Mouse (Mus musculus) limb, embryonic 10.5 days (tissue): ENCODE data around the gene Gp9. TPM values are rescaled to one million over a fixed set of nuclear protein-coding genes. Genes with fewer than 3 reads are reported as not detected.

Experiments used
- DNase-seq: peaks from one replicate; pipeline ENCODE4 v3.0.0-alpha.2; 2017; ENCODE audit warnings: low spot score
- H3K27ac ChIP-seq: fragments of 300-500 bp; sonication (generic); 2 replicates; pipeline ENCODE4 v1.5.1; 2016; ENCODE audit warnings: mild to moderate bottlenecking
- H3K27me3 ChIP-seq: fragments of 300-500 bp; sonication (generic); 2 replicates; pipeline ENCODE4 v1.6.1; 2016; ENCODE audit warnings: low read depth, mild to moderate bottlenecking; ENCODE audit not compliant: poor library complexity, severe bottlenecking
- H3K36me3 ChIP-seq: fragments of 300-500 bp; sonication (generic); 2 replicates; pipeline ENCODE4 v1.6.1; 2016; ENCODE audit warnings: mild to moderate bottlenecking, moderate library complexity
- H3K4me1 ChIP-seq: fragments of 300-500 bp; sonication (generic); 2 replicates; pipeline ENCODE4 v1.6.1; 2016
- H3K4me3 ChIP-seq: fragments of 300-500 bp; sonication (generic); 2 replicates; pipeline ENCODE4 v1.5.1; 2016; ENCODE audit warnings: mild to moderate bottlenecking, moderate library complexity
- H3K9me3 ChIP-seq: fragments of 300-500 bp; sonication (generic); replicated peaks from 2 replicates; pipeline ENCODE4 v1.6.1; 2016; ENCODE audit warnings: mild to moderate bottlenecking
- whole genome bisulfite sequencing: fragments of 180-500 bp; shearing (Covaris S2); methylation state at CpG from one replicate; pipeline ENCODE4 v1.1.7; 2016; 5-methylcytosine and 5-hydroxymethylcytosine counted together
- polyA plus RNA-seq: library from polyadenylated mRNA; unstranded; fragments of >200 nt; fragmentation: Nextera tagmentation; extraction: Ambion mirVana; gene quantifications from 2 replicates; pipeline ENCODE4 v1.2.1, GENCODE M21; 2016

Gp9 gene
- polyA plus RNA-seq, 1 experiment from 2014 or later: 1.6 TPM

DNA sequence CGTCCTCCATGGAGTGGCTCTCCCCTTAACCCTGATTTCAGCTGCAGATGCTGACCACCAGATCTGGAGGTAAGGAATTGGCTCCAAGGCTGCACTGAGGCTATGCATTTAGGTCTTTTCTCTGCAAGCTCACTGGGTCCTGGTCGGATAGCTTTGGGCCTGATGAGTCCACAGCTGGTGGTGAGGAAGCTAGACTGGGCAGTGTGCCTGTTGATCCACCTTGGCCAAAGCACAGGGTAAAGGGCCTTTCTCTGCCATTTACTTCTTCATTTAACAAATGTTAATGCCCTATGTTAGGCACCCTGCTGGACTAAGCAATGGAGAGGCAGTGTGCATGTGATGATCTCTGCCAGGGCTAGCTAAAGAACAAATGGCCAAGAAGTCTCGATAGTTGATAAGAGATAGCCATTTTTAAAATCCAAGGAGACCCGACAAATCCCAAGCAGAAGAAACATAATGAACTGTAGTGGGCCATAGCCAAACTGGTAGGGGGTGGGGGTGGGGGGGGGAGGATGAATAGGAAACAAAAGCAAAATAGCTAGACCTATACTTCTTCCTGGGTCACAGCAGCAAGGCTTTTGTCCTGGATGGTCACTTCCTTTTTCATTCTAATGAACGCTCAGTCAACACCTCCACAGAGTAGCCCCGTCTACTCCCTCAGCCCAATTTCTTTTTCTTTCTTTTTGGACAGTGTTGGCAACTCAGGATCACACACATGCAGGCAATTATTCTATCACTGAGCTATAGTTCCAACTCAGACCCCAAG lies 17.7 kb downstream of the Gp9 start:
- H3K36me3 ChIP-seq: peaks cover 20% of the 10 kb centered on the region
- peaks cover 11% of the 10 kb centered on the region for H3K4me1 ChIP-seq
- no peaks in the 10 kb centered on the region for H3K9me3 ChIP-seq
- DNase-seq: no peak
- H3K27me3 ChIP-seq: no peaks in the 10 kb centered on the region
- no peak overlapping the region for H3K27ac ChIP-seq
- WGBS: 81% methylated on average over 6 of the region's 6 CpGs
- H3K4me3 ChIP-seq: no peak overlapping the region

DNA sequence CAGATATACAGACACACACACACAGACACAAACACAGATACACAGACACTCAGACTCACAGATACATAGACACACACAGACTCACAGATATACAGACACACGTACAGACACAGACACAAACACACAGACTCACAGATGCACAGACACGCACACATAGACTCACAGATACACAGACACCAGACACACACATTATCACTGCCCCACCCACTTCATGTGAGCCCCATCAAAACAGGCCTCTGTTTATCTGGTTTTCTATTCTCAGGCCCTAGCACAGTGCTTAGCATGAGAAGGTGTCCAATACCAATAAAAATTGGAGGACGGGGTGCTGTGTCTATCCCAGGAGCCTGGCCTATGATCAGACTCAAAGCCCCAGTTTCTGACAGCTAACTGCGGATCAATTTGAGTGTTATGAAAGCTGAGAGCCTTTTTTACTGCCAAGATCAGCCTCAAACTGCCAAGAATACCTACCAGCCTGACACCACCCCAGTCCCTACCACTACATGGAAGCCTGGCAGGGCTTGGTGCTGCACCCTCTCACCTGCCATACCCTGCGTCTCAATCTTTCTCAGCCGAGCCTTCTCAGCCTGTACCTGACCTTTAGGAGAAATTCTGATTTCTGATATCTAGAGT lies 18.5 kb downstream of the Gp9 start:
- 92% methylated on average over 6 of the region's 6 CpGs for WGBS

DNA sequence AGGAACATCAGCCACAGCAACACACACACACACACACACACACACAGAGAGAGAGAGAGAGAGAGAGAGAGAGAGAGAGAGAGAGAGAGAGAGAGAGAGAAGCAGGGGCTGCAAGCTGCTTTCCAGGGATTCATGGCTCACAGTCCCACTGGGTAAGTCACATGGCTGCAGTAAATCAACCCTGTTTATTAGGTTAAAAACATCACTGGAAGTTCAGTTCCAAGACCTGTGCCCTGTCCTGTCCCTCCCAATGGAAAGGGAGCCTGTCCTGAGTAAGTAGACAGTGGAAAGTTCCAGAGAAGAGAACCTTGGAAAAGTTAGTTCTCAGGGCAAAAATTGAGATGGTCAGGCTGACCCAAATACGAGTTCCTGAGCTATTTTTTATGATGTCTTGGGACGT lies 19.4 kb downstream of the Gp9 start:
- Histone ChIP-seq H3K9me3 (no peaks in the 10 kb centered on the region), H3K27ac (no peak overlapping the region), H3K27me3 (no peaks in the 10 kb centered on the region), H3K36me3 (peaks cover 9% of the 10 kb centered on the region), H3K4me1 (peaks cover 11% of the 10 kb centered on the region), H3K4me3 (no peak overlapping the region)
- DNase-seq: no peak
- WGBS: 28% methylated on average over 2 of the region's 2 CpGs

More for the DNA sequence above, 18.5 kb downstream of the Gp9 start:
- no peak overlapping the region for H3K4me3 ChIP-seq
- DNase-seq: no peak
- H3K27me3 ChIP-seq: no peaks in the 10 kb centered on the region
- H3K9me3 ChIP-seq: no peaks in the 10 kb centered on the region
- H3K36me3 ChIP-seq: peaks cover 18% of the 10 kb centered on the region
- no peak overlapping the region for H3K27ac ChIP-seq
- H3K4me1 ChIP-seq: peaks cover 11% of the 10 kb centered on the region

DNA sequence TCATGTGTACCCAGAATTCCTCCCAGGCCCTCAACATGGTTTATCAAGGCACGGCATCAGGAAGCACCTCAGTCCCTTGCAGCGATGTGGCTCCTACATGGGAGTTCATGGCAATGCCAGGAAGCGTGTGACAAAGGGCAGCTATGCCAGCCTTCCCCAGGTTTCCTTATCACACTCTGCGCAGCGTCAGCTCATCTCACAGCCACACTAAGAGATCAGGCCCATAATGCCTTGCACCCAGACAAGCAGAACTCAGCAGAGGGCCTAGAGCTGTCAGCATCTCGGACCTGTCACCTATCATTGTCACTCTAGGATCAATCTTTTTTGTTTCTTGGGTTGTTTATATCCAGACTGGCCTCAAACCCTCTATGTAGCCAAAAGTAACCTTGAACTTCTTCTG lies 21.7 kb downstream of the Gp9 start:
- 93% methylated on average over 6 of the region's 6 CpGs for WGBS
- Histone ChIP-seq H3K27me3 (no peaks in the 10 kb centered on the region), H3K4me3 (no peak overlapping the region), H3K4me1 (peaks cover 11% of the 10 kb centered on the region), H3K9me3 (no peaks in the 10 kb centered on the region), H3K27ac (no peak overlapping the region), H3K36me3 (0 out of 2 replicates have a peak, but pooled peaks cover 4% of the 10 kb centered on the region)
- no peak for DNase-seq

DNA sequence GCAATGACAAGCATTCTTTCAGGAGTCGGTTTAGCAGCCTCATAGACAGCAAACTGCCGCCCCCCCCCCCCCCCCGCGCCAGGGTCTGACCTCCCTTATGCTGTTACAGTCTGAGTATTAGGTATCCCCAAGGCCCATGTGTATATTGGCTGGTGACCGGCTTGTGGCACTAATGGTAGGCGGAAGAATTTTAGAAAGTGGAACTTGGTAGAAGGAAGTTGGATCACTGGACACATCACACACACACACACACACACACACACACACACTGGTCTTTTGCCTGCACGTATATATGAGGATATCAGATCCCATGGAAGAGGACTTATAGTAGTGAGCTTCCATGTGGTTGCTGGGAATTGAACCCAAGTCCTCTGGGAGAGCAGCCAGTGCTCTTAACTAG lies 24.6 kb downstream of the Gp9 start:
- Histone ChIP-seq H3K36me3 (0 out of 2 replicates have a peak, but pooled peaks cover 5% of the 10 kb centered on the region), H3K4me1 (peaks cover 6% of the 10 kb centered on the region), H3K27ac (no peak overlapping the region), H3K27me3 (no peaks in the 10 kb centered on the region), H3K9me3 (no peaks in the 10 kb centered on the region), H3K4me3 (no peak overlapping the region)
- DNase-seq: no peak
- 88% methylated on average over 7 of the region's 7 CpGs for WGBS

DNA sequence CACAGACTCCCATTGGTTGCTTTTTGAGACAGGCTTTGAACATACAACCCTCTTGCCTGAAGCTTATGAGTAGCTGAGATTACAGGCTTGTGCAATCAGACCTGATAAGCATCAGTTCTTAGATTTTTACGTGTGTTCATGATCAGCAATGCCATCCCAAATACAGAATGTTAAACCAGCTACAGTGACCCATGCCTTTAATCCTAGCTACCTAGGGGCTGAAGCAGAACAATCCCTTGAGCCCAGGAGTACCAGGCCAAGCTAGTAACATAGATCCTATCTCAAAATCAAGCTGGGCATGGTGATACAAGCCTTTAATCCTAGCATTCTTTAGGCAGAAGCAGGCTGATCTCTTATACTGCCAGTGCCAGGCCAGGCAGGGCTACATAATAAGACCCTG lies 26.2 kb downstream of the Gp9 start:
- no peaks in the 10 kb centered on the region for H3K4me1 ChIP-seq
- DNase-seq: no peak
- no peaks in the 10 kb centered on the region for H3K9me3 ChIP-seq
- WGBS: 85% methylated on average over 1 of the region's 1 CpGs
- H3K27me3 ChIP-seq: no peaks in the 10 kb centered on the region
- no peak overlapping the region for H3K27ac ChIP-seq
- no peak overlapping the region for H3K4me3 ChIP-seq
- 0 out of 2 replicates have a peak, but pooled peaks cover 5% of the 10 kb centered on the region for H3K36me3 ChIP-seq

DNA sequence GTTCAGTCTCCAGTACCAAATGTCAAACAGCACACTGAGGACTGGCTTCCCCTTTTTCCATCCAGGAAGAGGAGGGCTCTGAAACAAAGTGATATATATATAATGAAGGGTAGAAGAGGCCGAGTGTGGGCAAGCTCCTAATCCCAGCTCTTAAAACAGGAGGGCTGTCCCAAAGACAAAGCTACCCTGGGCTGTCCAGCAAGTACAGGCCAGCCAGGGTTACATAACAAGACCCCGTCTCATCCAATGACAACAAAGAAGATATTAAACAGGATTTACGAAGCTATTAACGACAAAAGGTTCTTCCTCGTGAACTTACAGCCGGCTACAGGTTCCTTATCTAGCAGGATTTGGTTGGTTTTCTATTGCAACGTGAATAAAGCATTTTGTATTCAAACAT lies 27.0 kb downstream of the Gp9 start:
- no peaks in the 10 kb centered on the region for H3K9me3 ChIP-seq
- WGBS: 87% methylated on average over 7 of the region's 7 CpGs
- H3K27ac ChIP-seq: no peak overlapping the region
- no peak for DNase-seq
- no peaks in the 10 kb centered on the region for H3K4me1 ChIP-seq
- no peaks in the 10 kb centered on the region for H3K27me3 ChIP-seq
- no peak overlapping the region for H3K4me3 ChIP-seq
- H3K36me3 ChIP-seq: 0 out of 2 replicates have a peak, but pooled peaks cover 5% of the 10 kb centered on the region

DNA sequence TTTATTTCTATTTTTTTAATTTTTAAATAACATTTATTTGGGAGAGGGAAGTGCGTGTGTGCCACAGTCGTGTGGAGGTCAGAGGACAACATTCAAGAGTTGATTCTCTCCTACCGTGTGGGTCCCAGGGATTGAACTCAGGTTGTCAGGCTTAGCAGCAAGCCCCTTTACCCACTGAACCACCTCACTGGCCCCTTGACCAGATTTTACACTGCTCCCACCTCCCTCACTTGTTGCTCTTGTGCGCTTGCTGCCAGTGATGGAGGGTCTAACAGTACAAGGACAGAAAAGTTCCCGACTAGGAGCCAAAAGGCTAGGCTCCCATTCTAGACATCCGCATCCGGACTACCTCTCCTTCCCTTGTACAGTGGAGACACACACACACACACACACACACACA lies 27.6 kb downstream of the Gp9 start:
- Histone ChIP-seq H3K9me3 (no peaks in the 10 kb centered on the region), H3K27ac (no peak overlapping the region), H3K36me3 (0 out of 2 replicates have a peak, but pooled peaks cover 5% of the 10 kb centered on the region), H3K4me3 (no peak overlapping the region), H3K27me3 (no peaks in the 10 kb centered on the region), H3K4me1 (peaks cover 3% of the 10 kb centered on the region)
- DNase-seq: no peak
- WGBS: 91% methylated on average over 7 of the region's 7 CpGs

DNA sequence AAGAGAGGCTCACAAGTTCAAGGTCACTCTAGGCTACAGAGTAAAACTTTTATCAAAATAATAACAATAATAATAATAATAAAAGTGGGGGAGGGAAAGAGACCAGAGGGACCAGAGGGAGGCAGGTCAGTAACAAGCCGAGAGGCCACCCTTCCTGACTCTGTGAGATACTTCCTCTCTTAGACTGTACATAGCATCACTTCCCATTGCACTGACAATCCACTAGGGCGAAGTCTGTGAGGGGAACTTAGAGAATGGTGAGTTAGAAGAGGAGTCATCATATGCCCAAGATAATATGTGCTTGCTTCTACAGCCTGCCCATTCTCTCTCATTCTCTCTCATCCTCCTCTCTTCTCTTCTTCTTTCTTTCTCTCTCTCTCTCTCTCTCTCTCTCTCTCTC lies 28.2 kb downstream of the Gp9 start:
- Histone ChIP-seq H3K4me1 (peaks cover 9% of the 10 kb centered on the region), H3K36me3 (0 out of 2 replicates have a peak, but pooled peaks cover 5% of the 10 kb centered on the region), H3K4me3 (no peak overlapping the region), H3K27me3 (no peaks in the 10 kb centered on the region), H3K27ac (no peak overlapping the region), H3K9me3 (no peaks in the 10 kb centered on the region)
- DNase-seq: no peak
- 83% methylated on average over 2 of the region's 2 CpGs for whole genome bisulfite sequencing

DNA sequence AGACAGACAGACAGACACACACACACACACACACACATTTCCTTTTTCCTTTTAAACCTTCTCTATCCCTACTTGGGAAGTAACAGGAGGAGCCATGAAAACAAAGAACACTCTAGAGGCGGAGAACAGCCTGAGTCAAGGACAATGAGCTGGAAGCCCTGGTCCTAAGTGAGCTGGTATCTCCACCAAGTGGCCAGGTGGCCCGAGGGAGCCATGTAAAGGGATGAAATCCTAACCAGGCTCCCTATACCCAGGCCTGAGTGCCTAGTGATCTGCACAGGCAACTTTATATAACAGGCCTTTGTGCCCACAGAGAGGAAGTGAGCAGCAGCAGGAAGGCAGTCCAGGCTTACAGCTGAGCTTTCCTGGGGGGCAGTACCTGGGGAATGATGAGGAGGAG lies 29.0 kb downstream of the Gp9 start:
- H3K9me3 ChIP-seq: no peaks in the 10 kb centered on the region
- 0 out of 2 replicates have a peak, but pooled peaks cover 5% of the 10 kb centered on the region for H3K36me3 ChIP-seq
- DNase-seq: no peak
- WGBS: 67% methylated on average over 2 of the region's 2 CpGs
- H3K4me1 ChIP-seq: peaks cover 16% of the 10 kb centered on the region
- no peaks in the 10 kb centered on the region for H3K27me3 ChIP-seq
- H3K27ac ChIP-seq: no peak overlapping the region
- H3K4me3 ChIP-seq: no peak overlapping the region

DNA sequence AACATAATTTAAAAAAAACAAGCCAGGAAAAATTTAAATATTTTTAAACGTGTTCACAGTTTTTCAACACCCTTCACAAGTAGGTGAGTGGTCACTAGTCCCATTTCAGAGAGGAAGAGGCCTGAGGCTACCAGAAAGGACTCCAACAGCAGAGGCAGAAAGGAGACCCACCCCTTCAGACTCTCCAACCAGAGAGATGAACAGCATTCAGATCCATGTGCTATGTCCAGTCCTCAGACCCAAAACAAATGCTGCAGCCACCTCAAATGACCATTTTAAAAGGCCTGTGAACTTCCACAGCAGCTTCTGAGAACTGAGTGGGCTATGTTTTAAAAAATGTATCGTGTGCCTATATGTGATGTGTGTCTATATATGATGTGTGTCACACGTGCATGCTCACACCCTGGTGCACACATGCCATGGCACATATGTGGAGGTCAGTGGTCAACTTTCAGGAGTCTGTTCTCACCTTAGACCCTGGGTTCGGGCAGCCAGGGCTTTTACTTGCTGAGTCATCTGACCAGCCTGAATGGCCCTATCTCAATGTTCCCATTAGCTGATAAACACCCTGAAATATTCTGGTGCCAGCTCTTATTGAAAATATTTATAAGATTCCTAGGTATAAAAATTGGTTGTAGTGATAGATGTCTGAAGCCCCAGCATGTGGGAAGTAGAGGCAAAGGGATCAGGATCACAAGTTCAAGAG lies 30.0 kb downstream of the Gp9 start:
- Histone ChIP-seq H3K4me1 (peaks cover 25% of the 10 kb centered on the region), H3K4me3 (no peak overlapping the region), H3K36me3 (0 out of 2 replicates have a peak, but pooled peaks cover 5% of the 10 kb centered on the region), H3K27ac (no peak overlapping the region), H3K27me3 (no peaks in the 10 kb centered on the region), H3K9me3 (no peaks in the 10 kb centered on the region)
- DNase-seq: no peak
- 83% methylated on average over 4 of the region's 4 CpGs for WGBS

DNA sequence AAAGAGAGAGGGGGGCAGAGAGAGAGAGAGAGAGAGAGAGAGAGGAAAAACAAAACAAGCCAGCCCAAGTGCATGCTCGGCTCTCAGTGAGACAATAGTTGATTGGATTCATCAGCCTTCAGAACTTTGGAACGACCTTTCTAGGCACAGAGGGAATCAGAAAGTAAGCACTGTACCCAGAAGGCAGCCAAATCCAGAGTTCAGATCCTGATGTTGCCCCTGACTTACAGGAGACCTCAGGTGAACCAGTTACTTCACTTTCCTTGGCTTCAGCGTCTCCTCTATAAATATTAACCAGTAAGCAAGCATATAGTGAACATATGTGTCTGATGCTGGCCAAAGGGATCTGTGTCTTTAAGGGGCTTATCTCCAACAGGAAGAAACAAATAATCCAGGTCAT lies 30.6 kb downstream of the Gp9 start:
- WGBS: 90% methylated on average over 3 of the region's 3 CpGs
- no peak overlapping the region for H3K4me3 ChIP-seq
- H3K27ac ChIP-seq: no peak overlapping the region
- peaks cover 25% of the 10 kb centered on the region for H3K4me1 ChIP-seq
- H3K27me3 ChIP-seq: no peaks in the 10 kb centered on the region
- no peaks in the 10 kb centered on the region for H3K9me3 ChIP-seq
- DNase-seq: no peak
- peaks cover 10% of the 10 kb centered on the region; the same call in 1 of the 2 replicates for H3K36me3 ChIP-seq

DNA sequence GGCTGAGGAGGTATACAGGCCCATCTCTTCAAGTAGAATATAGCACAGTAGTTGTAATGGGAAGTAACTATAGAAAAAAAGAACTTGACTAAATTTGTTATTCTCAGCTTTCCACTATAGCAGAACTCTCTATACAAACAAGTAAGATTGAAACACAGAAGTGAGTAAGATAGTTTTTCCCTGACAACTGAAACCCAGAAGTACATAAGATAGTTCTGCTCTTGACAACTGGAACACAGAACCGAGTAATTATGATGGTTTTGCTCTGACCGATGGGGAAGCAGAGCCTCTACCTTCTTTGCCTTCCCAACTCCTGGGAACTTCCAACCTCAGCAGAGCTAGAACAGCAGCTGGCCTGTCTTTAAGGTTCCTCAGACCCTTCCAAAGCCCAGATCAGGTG lies 31.3 kb downstream of the Gp9 start:
- Histone ChIP-seq H3K4me3 (no peak overlapping the region), H3K4me1 (peaks cover 25% of the 10 kb centered on the region), H3K36me3 (peaks cover 15% of the 10 kb centered on the region; the same call in 1 of the 2 replicates), H3K9me3 (no peaks in the 10 kb centered on the region), H3K27ac (no peak overlapping the region), H3K27me3 (no peaks in the 10 kb centered on the region)
- 93% methylated on average over 2 of the region's 2 CpGs for WGBS
- DNase-seq: no peak
